Mouse (Mus musculus): ENCODE measurements around the gene Dus3l. TPM values are rescaled to one million over a fixed set of nuclear protein-coding genes. Genes with fewer than 3 reads are reported as not detected.

The Dus3l gene
- 16.3 and 20.4 TPM in 2 replicates for polyA plus RNA-seq (2015; fragmentation: Nextera tagmentation; extraction: Ambion mirVana)

DNA sequence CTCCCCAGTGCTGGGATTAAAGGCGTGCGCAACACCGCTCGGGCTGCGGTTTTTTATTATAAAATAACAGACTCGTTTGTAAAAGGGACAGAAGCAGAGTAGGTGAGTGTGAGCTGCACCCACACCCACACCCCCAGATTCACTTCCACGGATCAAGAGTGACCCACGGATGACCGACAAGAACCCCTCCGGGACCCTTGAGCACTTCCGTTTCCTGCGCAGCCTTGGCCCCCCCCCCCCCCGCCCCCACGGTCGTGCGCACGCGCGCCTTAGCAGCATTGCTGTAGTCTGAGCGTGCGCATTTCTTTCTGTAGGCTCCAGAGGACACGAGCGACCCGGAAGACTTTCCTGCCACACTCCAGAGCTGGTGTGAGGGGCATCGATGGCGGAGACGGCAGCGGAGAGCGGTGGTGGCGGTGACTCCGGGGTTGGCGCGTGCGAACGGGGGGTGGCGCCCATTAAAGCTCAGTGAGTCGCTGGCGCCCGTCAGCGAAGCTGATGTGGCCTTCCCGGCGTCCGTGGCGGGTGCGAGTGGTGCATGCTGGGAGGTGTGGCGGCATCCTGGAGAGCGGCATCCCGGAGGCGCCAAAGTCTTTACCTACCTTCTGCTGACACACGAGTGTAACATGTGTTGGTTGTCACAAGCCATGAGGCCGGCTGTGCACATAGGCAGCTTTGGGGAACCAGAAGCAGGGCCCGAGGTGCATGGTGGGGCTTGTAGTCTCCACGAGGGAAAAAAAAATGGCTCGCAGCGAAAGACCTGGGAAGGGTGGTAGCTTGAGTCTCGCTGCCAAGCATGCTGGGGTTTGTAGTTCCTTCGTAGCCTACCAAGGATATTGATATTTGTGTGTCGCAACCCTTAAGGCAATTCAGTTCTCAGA lies at the start of gene Dus3l:
Gene Dus3l, plus strand, starts transcription at position 284 of the 881 bp plus-strand sequence.

DNA sequence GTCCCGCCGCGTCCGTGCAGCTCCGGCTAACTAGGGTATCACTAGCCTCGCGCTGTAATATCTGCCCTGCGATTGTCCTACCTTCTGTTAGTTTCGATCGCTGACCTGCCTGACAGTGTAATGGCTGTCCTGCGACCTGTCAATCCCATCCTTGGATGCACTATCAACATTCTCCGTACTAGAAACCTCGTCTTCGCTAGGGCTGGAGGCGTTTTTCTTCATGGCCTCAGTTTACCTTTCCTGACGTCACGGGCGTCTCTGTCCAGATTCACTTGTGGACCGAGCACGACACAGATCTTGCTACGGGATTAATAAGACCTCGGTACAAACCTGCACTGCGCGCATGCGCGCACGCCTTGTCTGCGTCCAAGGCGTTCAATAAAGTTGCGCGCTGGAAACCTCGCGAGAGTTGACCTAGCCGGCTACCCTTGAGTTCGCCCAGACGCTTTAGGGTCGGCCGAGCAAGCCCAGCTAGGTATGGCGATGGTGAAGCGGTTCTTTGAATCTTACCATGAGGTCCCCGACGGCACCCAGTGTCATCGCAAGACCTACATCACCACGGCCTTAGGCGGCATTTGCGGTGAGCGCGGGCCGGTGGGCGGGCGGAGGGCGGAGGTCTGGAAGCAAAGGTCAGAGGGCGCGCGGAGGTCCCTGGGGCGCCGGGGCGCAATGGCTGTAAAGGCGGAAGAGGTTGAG lies 47.0 kb upstream of the Dus3l start, which contains the start of the genes Ndufa11 and Vmac:
Gene Ndufa11, plus strand, starts transcription at position 405 of the 696 bp plus-strand sequence.
Gene Vmac, minus strand, starts transcription at position 660 of the 696 bp plus-strand sequence.

DNA sequence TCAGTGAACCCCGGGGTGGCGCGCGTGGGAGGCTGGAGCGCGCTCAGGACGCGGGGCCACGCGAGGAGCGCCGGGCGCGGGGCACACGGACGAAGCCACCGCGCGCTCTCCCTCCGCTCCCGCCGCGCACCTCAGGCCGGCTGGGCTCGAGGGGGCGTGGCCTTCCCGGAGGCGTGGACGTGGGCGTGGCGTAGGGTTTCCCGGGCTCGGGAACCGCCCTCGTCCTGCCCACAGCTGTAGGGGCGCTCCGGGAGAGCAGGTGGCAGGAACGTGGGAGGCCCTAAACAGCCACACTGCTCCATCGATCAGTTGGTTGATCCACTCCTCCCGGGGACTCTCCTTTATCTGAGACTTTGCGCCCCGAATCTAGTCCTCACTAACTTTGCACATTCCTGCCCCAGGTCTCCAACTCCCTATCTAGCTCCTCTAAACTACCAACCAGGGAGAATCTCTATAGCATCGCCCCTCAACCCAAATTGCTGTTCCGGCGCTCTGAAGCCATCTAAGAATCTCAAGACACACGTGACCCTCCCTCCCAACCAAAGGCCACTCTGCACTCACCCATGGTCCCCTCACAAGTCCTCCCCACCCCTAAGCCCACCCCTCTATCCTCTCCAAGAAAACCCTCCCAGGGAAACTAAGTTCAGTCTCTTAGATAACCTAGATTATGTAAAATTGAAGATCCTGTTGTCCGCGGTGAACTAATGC lies 7.0 kb upstream of the Dus3l start, which contains the start of gene Nrtn:
Gene Nrtn, minus strand, starts transcription at position 115 of the 708 bp plus-strand sequence.

DNA sequence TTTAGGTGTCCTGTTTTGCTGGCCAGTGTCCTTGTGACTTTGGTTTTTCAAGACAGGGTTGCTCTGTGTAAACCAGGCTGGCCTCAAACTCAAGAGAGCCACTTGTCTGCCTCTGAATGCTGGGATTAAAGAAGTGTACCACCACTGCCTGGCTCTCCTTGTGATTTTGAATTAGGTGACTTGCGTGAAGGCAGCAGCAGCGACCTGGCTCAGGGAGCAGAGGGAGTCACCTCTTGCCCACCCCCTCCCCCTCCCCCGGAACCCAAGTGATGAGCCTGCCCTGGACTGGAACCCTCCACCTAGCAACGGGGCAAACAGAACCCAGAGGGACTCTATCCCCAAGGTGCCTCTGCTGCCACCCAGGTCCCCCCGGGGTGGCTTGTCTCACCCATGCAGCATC lies 5.4 kb downstream of the Dus3l start, which contains the start of gene Prr22:
Gene Prr22, plus strand, starts transcription at position 301 of the 400 bp plus-strand sequence.

Other genes starting within 250 kb of the Dus3l start
- gene Gm20219, start 210.4 kb upstream of the Dus3l start, polyA plus RNA-seq (2015; fragmentation: Nextera tagmentation; extraction: Ambion mirVana): 0.28 and 0.56 TPM in 2 replicates
- gene Safb2, start 180.2 kb upstream of the Dus3l start, polyA plus RNA-seq (2015; fragmentation: Nextera tagmentation; extraction: Ambion mirVana): 53.0 and 53.3 TPM in 2 replicates
- gene Safb, start 179.9 kb upstream of the Dus3l start, polyA plus RNA-seq (2015; fragmentation: Nextera tagmentation; extraction: Ambion mirVana): 56.7 and 58.7 TPM in 2 replicates
- 194 and 195 TPM in 2 replicates for gene 2410015M20Rik, start 155.0 kb upstream of the Dus3l start, polyA plus RNA-seq (2015; fragmentation: Nextera tagmentation; extraction: Ambion mirVana)
- 1,975 and 1,990 TPM in 2 replicates for gene Rpl36, start 151.3 kb upstream of the Dus3l start, polyA plus RNA-seq (2015; fragmentation: Nextera tagmentation; extraction: Ambion mirVana)
- gene Lonp1, start 137.9 kb upstream of the Dus3l start, polyA plus RNA-seq (2015; fragmentation: Nextera tagmentation; extraction: Ambion mirVana): 31.1 and 32.0 TPM in 2 replicates
- gene Catsperd, start 136.6 kb upstream of the Dus3l start, polyA plus RNA-seq (2015; fragmentation: Nextera tagmentation; extraction: Ambion mirVana): 0.05 and 0.14 TPM in 2 replicates
- gene Ranbp3, start 91.5 kb upstream of the Dus3l start, polyA plus RNA-seq (2015; fragmentation: Nextera tagmentation; extraction: Ambion mirVana): 43.6 and 44.4 TPM in 2 replicates
- gene Ndufa11, start 47.0 kb upstream of the Dus3l start, polyA plus RNA-seq (2015; fragmentation: Nextera tagmentation; extraction: Ambion mirVana): 270 and 276 TPM in 2 replicates
- 6.5 and 9.3 TPM in 2 replicates for gene Vmac, start 46.7 kb upstream of the Dus3l start, polyA plus RNA-seq (2015; fragmentation: Nextera tagmentation; extraction: Ambion mirVana)
- 1.2 and 1.6 TPM in 2 replicates for gene Nrtn, start 7.2 kb upstream of the Dus3l start, polyA plus RNA-seq (2015; fragmentation: Nextera tagmentation; extraction: Ambion mirVana)
- 0.68 and 0.69 TPM in 2 replicates for gene Prr22, start 5.5 kb downstream of the Dus3l start, polyA plus RNA-seq (2015; fragmentation: Nextera tagmentation; extraction: Ambion mirVana)
- 9.1 and 9.9 TPM in 2 replicates for gene Rfx2, start 66.3 kb downstream of the Dus3l start, polyA plus RNA-seq (2015; fragmentation: Nextera tagmentation; extraction: Ambion mirVana)
- not detected in 2 replicates for gene Acsbg2, start 109.7 kb downstream of the Dus3l start, polyA plus RNA-seq (2015; fragmentation: Nextera tagmentation; extraction: Ambion mirVana)
- 0.14 and 0.29 TPM in 2 replicates for gene 1700061G19Rik, start 110.7 kb downstream of the Dus3l start, polyA plus RNA-seq (2015; fragmentation: Nextera tagmentation; extraction: Ambion mirVana)
- 8.9 and 9.8 TPM in 2 replicates for gene Mllt1, start 170.7 kb downstream of the Dus3l start, polyA plus RNA-seq (2015; fragmentation: Nextera tagmentation; extraction: Ambion mirVana)
- not detected in 2 replicates for gene Acer1, start 217.4 kb downstream of the Dus3l start, polyA plus RNA-seq (2015; fragmentation: Nextera tagmentation; extraction: Ambion mirVana)
- 88.8 and 89.3 TPM in 2 replicates for gene Clpp, start 225.5 kb downstream of the Dus3l start, polyA plus RNA-seq (2015; fragmentation: Nextera tagmentation; extraction: Ambion mirVana)
- 20.8 and 25.9 TPM in 2 replicates for gene Alkbh7, start 232.6 kb downstream of the Dus3l start, polyA plus RNA-seq (2015; fragmentation: Nextera tagmentation; extraction: Ambion mirVana)
- gene Pspn, start 235.3 kb downstream of the Dus3l start, polyA plus RNA-seq (2015; fragmentation: Nextera tagmentation; extraction: Ambion mirVana): not detected in 2 replicates
- 70.2 and 72.7 TPM in 2 replicates for gene Gtf2f1, start 246.5 kb downstream of the Dus3l start, polyA plus RNA-seq (2015; fragmentation: Nextera tagmentation; extraction: Ambion mirVana)
- 0.40 and 0.46 TPM in 2 replicates for gene Gm17949, start 246.7 kb downstream of the Dus3l start, polyA plus RNA-seq (2015; fragmentation: Nextera tagmentation; extraction: Ambion mirVana)

Data from spleen, postnatal 0 days (tissue).